Mouse (Mus musculus) heart, embryonic 14.5 days (tissue): ENCODE data around the gene Lurap1. TPM values are rescaled to one million over a fixed set of nuclear protein-coding genes. Genes with fewer than 3 reads are reported as not detected.

ENCODE experiments used
- ATAC-seq: fragments of 200-750 bp; cut with Nextera tagmentation; 2 replicates; pipeline ENCODE4 v1.8.0; 2017; ENCODE audit warnings: low read depth, moderate TSS enrichment; ENCODE audit not compliant: insufficient number of reproducible peaks, insufficient read depth, low FRiP score
- H3K27ac ChIP-seq, 2 experiments: fragments of 200-500 bp in 1 of 2; fragments of 300-500 bp in 1 of 2; sonication (generic) in 1 of 2; replicated peaks in 1 of 2; 2 replicates each; pipeline ENCODE4 v1.5.1; 2012 to 2014; ENCODE audit warnings: low read depth in 2 of 2, low read length in 2 of 2, control low read depth in 1 of 2, mild to moderate bottlenecking in 1 of 2, mixed read lengths in 1 of 2; ENCODE audit not compliant: control insufficient read depth in 1 of 2, insufficient read depth in 1 of 2
- H3K27me3 ChIP-seq: fragments of 300-500 bp; sonication (generic); 2 replicates; pipeline ENCODE4 v1.6.1; 2014; ENCODE audit warnings: mild to moderate bottlenecking, low read length, control low read depth; ENCODE audit not compliant: control insufficient read depth, insufficient read depth
- H3K36me3 ChIP-seq: fragments of 300-500 bp; sonication (generic); 2 replicates; pipeline ENCODE4 v1.6.1; 2014; ENCODE audit warnings: mild to moderate bottlenecking, control low read depth, low read length, mixed read lengths; ENCODE audit not compliant: control insufficient read depth, insufficient read depth
- H3K4me1 ChIP-seq, 2 experiments: fragments of 200-500 bp in 1 of 2; fragments of 300-500 bp in 1 of 2; sonication (generic) in 1 of 2; 2 replicates each; pipeline ENCODE4 v1.6.1; 2012 to 2014; ENCODE audit warnings: low read length in 2 of 2, control low read depth in 1 of 2, mixed read lengths in 1 of 2; ENCODE audit not compliant: control insufficient read depth in 2 of 2, insufficient read depth in 2 of 2
- H3K4me2 ChIP-seq: fragments of 300-500 bp; sonication (generic); 2 replicates; pipeline ENCODE4 v1.6.1; 2014; ENCODE audit warnings: mild to moderate bottlenecking, low read length
- H3K4me3 ChIP-seq, 2 experiments: fragments of 200-500 bp in 1 of 2; fragments of 300-500 bp in 1 of 2; sonication (generic) in 1 of 2; 2 replicates each; pipeline ENCODE4 v1.5.1; 2012 to 2014; ENCODE audit warnings: low read length in 2 of 2, mild to moderate bottlenecking in 2 of 2, control low read depth in 1 of 2, low read depth in 1 of 2, moderate library complexity in 1 of 2; ENCODE audit not compliant: control insufficient read depth in 1 of 2, insufficient read depth in 1 of 2
- H3K9ac ChIP-seq: fragments of 300-500 bp; sonication (generic); 2 replicates; pipeline ENCODE4 v1.6.1; 2014; ENCODE audit warnings: mild to moderate bottlenecking, low read length
- H3K9me3 ChIP-seq: fragments of 300-500 bp; sonication (generic); 2 replicates; pipeline ENCODE4 v1.6.1; 2016; ENCODE audit warnings: low read length, control low read depth; ENCODE audit not compliant: control insufficient read depth
- WGBS: fragments of 180-500 bp; shearing (Covaris S2); extraction: QIAGEN DNeasy Blood & Tissue Kit; methylation state at CpG from one replicate; pipeline ENCODE4 v1.1.7; 2014; 5-methylcytosine and 5-hydroxymethylcytosine counted together
- polyA plus RNA-seq: library from polyadenylated mRNA; unstranded; fragments of >200 nt; fragmentation: Nextera tagmentation; extraction: Ambion mirVana; gene quantifications from 2 replicates; pipeline ENCODE4 v1.2.1, GENCODE M21; 2014

Gene Lurap1
- polyA plus RNA-seq, 1 experiment from 2014 or later: 2.7 TPM

DNA sequence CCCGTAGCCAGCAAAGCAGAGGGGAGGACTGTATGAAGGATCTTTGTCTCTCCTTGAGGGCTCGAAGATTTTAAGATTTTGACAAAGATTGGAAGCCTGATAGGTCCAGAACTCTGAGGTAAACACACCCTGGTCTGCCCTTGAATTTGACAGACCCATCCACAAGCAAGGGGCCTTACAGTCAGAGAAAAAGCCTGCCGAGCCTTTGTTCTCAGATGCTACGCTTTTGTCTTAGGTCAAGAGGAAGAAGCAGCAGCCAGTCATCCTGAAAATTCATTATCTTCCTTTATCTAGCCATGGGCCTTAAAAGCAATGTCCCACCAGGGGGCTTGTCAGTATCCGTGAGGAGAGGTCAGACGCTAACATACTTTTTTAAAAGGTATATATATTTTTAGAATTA lies 23.2 kb downstream of the Lurap1 start:
- Histone ChIP-seq H3K4me2 (no peak overlapping the region), H3K9me3 (no peaks in the 10 kb centered on the region), H3K4me3 (no peak overlapping the region), H3K4me1 (peaks cover 0 to 14% of the 10 kb centered on the region in 2 experiments; a peak in 3 of 4 replicates), H3K27me3 (no peaks in the 10 kb centered on the region), H3K36me3 (no peaks in the 10 kb centered on the region), H3K27ac (no peak overlapping the region), H3K9ac (no peak overlapping the region)
- WGBS: 71% methylated on average over 6 of the region's 6 CpGs
- ATAC-seq: no peak

DNA sequence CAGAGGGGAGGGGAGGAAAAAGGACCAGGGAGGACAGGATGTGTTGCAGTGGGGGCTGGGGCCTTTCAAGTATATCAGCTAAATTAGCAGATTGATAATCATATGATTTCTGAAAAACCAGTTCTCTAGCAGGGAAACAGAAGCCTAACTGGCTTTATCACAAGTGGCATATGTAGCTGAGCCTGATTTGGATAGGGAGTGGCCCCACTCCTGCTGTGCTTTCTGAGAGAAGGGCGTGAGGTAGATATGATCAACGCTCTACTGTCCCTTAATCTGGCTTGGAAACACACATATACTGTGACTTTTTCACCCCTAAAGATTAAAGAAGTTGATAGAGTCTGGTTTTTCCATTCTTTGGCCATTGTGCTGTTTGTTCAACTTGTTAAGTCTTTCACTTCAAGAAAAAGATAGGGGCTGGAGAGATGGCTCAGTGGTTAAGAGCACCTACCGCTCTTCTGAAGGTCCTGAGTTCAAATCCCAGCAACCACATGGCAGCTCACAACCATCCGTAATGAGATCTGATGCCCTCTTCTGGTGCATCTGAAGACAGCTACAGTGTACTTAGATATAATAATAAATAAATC lies 25.2 kb downstream of the Lurap1 start:
- WGBS: 83% methylated on average over 4 of the region's 4 CpGs
- Histone ChIP-seq H3K4me3 (no peak overlapping the region), H3K27me3 (no peaks in the 10 kb centered on the region), H3K4me2 (no peak overlapping the region), H3K9ac (no peak overlapping the region), H3K9me3 (no peaks in the 10 kb centered on the region), H3K27ac (no peak overlapping the region), H3K4me1 (peaks cover 2 to 19% of the 10 kb centered on the region in 2 experiments; a peak in 3 of 4 replicates), H3K36me3 (no peaks in the 10 kb centered on the region)
- ATAC-seq: no peak

DNA sequence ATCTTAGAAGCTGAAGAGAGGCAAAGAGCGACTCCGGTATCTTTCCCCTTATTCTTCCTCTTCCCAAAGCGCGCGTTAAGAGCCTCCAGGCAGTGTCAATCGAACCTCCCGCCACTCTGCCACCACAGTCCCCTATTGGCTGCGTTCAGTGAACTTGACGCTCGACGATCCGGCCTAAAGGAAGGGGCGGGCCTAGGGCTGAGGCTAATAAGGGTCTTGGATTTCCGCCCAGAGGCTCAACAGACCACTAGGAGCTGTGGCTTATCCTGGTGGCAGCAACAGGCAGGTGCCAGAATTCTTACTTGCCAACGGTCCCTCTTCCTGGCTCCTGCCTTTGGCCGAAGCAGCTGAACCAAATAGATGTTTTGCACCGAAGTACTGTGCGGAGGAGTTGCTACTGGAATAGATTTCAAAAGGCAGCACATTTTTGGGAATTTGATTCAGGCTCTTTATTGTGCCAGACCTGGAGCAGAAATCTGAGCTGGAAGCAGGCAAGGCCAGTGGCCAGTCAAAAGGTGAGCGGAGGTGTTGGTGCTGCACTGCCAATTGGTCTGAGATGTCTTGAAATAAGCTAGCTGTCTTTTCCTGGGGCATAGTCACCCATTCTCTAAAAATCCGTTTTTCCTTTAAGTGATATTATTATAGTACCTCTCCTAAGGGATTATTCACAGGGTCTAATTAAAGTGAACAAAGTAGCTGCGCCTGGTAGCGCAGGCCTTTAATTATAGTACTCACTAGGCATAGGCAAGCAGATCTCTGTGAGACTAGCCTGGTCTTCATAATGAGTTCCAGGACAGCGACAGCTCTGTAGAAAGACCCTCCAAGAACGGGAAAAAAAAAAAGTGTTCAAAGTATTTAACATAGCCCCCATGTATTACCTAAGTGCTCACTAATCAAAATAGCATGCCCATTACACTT lies 27.3 kb downstream of the Lurap1 start, which contains the start of the genes Rad54l and Pomgnt1:
Gene Rad54l, minus strand, starts transcription at position 89 of the 918 bp plus-strand sequence.
Gene Pomgnt1, plus strand, starts transcription at position 239 of the 918 bp plus-strand sequence.
- peak within 1 kb of the TSS; percentile 76 for H3K9ac ChIP-seq
- H3K9me3 ChIP-seq: no peaks in the 10 kb centered on the region
- peak within 1 kb of the TSS; percentile 50 to 56 for H3K4me3 ChIP-seq
- peak; percentile 90 for ATAC-seq
- peak within 1 kb of the TSS; percentile 81 for H3K4me2 ChIP-seq
- peaks cover 2 to 19% of the 10 kb centered on the region in 2 experiments; a peak in 3 of 4 replicates for H3K4me1 ChIP-seq
- H3K36me3 ChIP-seq: 0 out of 2 replicates have a peak, but pooled peaks cover 5% of the 10 kb centered on the region
- WGBS: 4% methylated on average over 24 of the region's 24 CpGs
- H3K27ac ChIP-seq: peak within 1 kb of the TSS; percentile 51 to 79
- H3K27me3 ChIP-seq: no peaks in the 10 kb centered on the region

DNA sequence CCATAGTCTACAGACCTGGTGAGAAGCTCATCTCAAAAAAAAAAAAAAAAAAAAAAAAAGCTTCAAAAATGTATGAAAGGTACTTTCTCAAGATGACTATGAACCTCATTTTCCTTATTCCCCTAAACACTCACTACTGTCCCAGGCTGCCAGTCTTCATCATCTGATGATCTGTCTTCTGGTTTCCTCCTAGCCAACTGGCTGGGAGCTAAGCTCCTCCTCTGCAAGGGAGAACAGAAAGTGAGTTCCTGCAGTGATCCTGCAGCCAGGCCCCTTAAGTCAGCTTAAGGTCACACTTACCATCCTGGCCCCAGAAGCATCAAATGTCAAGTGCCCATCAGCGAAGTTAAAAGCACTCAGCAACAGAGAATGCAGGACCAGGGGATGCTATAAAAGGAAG lies 28.4 kb downstream of the Lurap1 start:
- 0% methylated on average over 1 of the region's 1 CpGs for WGBS
- Histone ChIP-seq H3K36me3 (0 out of 2 replicates have a peak, but pooled peaks cover 12% of the 10 kb centered on the region), H3K9me3 (no peaks in the 10 kb centered on the region), H3K4me1 (peaks cover 2 to 19% of the 10 kb centered on the region in 2 experiments; a peak in 3 of 4 replicates), H3K4me3 (peak overlapping the region; percentile 50 to 56), H3K27me3 (no peaks in the 10 kb centered on the region), H3K4me2 (peak overlapping the region; percentile 81), H3K9ac (peak overlapping the region; percentile 72), H3K27ac (peak overlapping the region in 1 of 2 experiments; percentile 55; a peak in 2 of 4 replicates)
- no peak for ATAC-seq

DNA sequence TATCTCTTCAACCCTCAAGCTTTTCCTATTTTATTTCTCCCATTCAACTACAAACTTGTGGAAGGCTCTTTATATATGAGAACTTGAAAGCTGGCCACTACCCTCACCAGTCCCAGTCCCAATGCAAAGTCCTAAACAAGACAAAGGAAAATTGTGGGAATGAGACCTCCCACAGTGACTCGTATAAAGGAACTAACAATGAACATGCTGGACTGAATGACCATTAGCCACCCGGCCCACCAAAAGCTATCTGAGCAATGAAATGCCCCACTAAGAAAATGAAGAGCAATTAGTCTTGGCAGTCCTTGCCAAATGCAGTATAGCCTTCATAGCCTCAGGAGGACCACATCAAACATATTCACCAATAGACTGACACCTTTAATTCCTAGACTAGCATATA lies 39.7 kb downstream of the Lurap1 start:
- no peaks in the 10 kb centered on the region for H3K9me3 ChIP-seq
- H3K9ac ChIP-seq: no peak overlapping the region
- H3K27me3 ChIP-seq: no peaks in the 10 kb centered on the region
- no peak for ATAC-seq
- no peak overlapping the region for H3K27ac ChIP-seq
- no peak overlapping the region for H3K4me2 ChIP-seq
- 89% methylated on average over 2 of the region's 2 CpGs for WGBS
- H3K4me1 ChIP-seq: no peaks in the 10 kb centered on the region
- H3K36me3 ChIP-seq: peaks cover 46% of the 10 kb centered on the region
- no peak overlapping the region for H3K4me3 ChIP-seq

DNA sequence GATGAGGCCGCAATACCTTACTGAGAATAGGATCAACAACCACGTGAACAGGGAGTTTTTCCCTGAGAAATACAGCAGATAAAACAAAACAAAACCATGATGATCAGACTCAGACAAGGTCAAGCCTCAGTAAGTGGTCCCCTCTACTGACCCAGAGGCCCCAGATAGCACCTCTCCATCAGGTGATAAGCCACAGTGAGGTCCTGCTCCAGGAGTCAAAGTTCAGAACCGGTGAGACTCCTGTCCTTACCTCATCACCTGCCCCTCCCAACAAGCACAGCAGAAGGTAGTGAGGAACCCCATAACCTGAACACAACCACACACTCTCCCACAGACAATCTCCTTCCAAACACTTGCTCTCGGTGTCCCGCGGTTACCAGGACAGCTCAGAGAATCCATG lies 40.4 kb downstream of the Lurap1 start:
- ATAC-seq: no peak

DNA sequence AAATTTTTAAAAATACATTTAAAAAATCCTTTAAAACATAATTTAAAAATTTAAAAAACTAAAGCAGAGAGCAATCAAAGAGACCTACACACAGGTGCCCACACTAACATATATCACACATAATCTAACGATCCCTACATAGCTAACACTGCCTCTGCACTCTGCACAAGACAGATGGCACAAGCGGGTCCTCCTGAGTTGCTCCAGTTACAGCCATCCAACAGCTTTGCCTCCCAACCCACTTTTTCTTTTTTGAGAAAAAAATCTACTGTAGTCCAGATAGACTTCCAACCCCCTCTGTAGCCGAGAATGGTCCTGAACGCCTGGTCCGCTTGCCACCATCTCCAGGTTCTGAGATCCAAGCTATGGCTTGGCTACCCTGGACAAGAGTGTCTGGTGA lies 45.9 kb downstream of the Lurap1 start:
- no peaks in the 10 kb centered on the region for H3K9me3 ChIP-seq
- 92% methylated on average over 5 of the region's 5 CpGs for WGBS
- H3K27ac ChIP-seq: no peak overlapping the region
- H3K27me3 ChIP-seq: no peaks in the 10 kb centered on the region
- H3K36me3 ChIP-seq: peaks cover 62% of the 10 kb centered on the region
- H3K4me2 ChIP-seq: no peak overlapping the region
- no peak for ATAC-seq
- H3K4me3 ChIP-seq: no peak overlapping the region
- H3K4me1 ChIP-seq: no peaks in the 10 kb centered on the region
- no peak overlapping the region for H3K9ac ChIP-seq

More for the DNA sequence above, 40.4 kb downstream of the Lurap1 start:
- Histone ChIP-seq H3K9ac (no peak overlapping the region), H3K27ac (no peak overlapping the region), H3K4me2 (no peak overlapping the region), H3K4me3 (no peak overlapping the region), H3K4me1 (no peaks in the 10 kb centered on the region), H3K36me3 (peaks cover 45% of the 10 kb centered on the region), H3K9me3 (no peaks in the 10 kb centered on the region), H3K27me3 (no peaks in the 10 kb centered on the region)
- WGBS: 87% methylated on average over 6 of the region's 6 CpGs
